Mouse (Mus musculus) urinary bladder, adult 18-20 months (tissue): ENCODE results near the gene Cd52.

ENCODE experiments used
- DNase-seq, 2 experiments: peaks; one replicate each; pipeline ENCODE4 v3.0.0; 2022; ENCODE audit warnings: low spot score in 2 of 2, mixed read lengths in 2 of 2

Gene Cd52

GRCm38 (mm10) chr4:134091225-134091529, 3.7 kb downstream of the Cd52 start:
- DNase-seq, result no peak

- DNase-seq, result no peak
These were observed 4.2 kb downstream of the Cd52 start for GRCm38 (mm10) chr4:134090521-134091224.

GRCm38 (mm10) chr4:134089029-134089428, 5.9 kb downstream of the Cd52 start:
- DNase-seq, result no peak

GRCm38 (mm10) chr4:134087412-134087811, 7.5 kb downstream of the Cd52 start:
- no peak for DNase-seq

- no peak for DNase-seq
These were observed 9.9 kb downstream of the Cd52 start for GRCm38 (mm10) chr4:134084999-134085398.

- DNase-seq, result no peak
These were observed 12.4 kb downstream of the Cd52 start for GRCm38 (mm10) chr4:134082460-134082859.

GRCm38 (mm10) chr4:134081730-134082386, 13.0 kb downstream of the Cd52 start:
- peak; percentile 79 to 85 for DNase-seq

- no peak for DNase-seq
These were observed 14.2 kb downstream of the Cd52 start for GRCm38 (mm10) chr4:134080674-134081073.

- no peak for DNase-seq
These were observed 16.2 kb downstream of the Cd52 start for GRCm38 (mm10) chr4:134078694-134079093.

GRCm38 (mm10) chr4:134068793-134069580, 25.9 kb downstream of the Cd52 start:
- no peak for DNase-seq

GRCm38 (mm10) chr4:134067833-134068544, 26.9 kb downstream of the Cd52 start:
- DNase-seq, result peak in 1 of 2 experiments; percentile 35

- DNase-seq, result peak; percentile 24 to 29
These were observed 27.5 kb downstream of the Cd52 start for GRCm38 (mm10) chr4:134067383-134067782.

- DNase-seq, result peak; percentile 67 to 74
These were observed 29.4 kb downstream of the Cd52 start for GRCm38 (mm10) chr4:134065431-134066004.

- no peak for DNase-seq
These were observed 32.3 kb downstream of the Cd52 start for GRCm38 (mm10) chr4:134062561-134062960.

GRCm38 (mm10) chr4:134061944-134062446, 32.9 kb downstream of the Cd52 start:
- DNase-seq, result peak; percentile 50 to 52

- peak in 1 of 2 experiments; percentile 48 for DNase-seq
These were observed 33.6 kb downstream of the Cd52 start for GRCm38 (mm10) chr4:134061166-134061830.

GRCm38 (mm10) chr4:134060135-134060865, 34.6 kb downstream of the Cd52 start, which contains the start of gene Crybg2:
Gene Crybg2 (plus strand): TSS chr4:134060815.
- no peak for DNase-seq

- DNase-seq, result no peak
These were observed 36.0 kb downstream of the Cd52 start for GRCm38 (mm10) chr4:134058908-134059307.

GRCm38 (mm10) chr4:134058166-134058715, 36.6 kb downstream of the Cd52 start:
- no peak for DNase-seq

- DNase-seq, result no peak
These were observed 41.3 kb downstream of the Cd52 start, which contains the start of gene Zfp683 for GRCm38 (mm10) chr4:134053538-134053937. Gene Zfp683 (plus strand): TSS chr4:134053838.
